Mouse (Mus musculus): ENCODE measurements around the gene Nol11. TPM values are rescaled to one million over a fixed set of nuclear protein-coding genes. Genes with fewer than 3 reads are reported as not detected.

Gene Nol11
- 10 to 100 TPM; 19.0 to 20.7 (median 19.9) TPM for total RNA-seq (2022)

DNA sequence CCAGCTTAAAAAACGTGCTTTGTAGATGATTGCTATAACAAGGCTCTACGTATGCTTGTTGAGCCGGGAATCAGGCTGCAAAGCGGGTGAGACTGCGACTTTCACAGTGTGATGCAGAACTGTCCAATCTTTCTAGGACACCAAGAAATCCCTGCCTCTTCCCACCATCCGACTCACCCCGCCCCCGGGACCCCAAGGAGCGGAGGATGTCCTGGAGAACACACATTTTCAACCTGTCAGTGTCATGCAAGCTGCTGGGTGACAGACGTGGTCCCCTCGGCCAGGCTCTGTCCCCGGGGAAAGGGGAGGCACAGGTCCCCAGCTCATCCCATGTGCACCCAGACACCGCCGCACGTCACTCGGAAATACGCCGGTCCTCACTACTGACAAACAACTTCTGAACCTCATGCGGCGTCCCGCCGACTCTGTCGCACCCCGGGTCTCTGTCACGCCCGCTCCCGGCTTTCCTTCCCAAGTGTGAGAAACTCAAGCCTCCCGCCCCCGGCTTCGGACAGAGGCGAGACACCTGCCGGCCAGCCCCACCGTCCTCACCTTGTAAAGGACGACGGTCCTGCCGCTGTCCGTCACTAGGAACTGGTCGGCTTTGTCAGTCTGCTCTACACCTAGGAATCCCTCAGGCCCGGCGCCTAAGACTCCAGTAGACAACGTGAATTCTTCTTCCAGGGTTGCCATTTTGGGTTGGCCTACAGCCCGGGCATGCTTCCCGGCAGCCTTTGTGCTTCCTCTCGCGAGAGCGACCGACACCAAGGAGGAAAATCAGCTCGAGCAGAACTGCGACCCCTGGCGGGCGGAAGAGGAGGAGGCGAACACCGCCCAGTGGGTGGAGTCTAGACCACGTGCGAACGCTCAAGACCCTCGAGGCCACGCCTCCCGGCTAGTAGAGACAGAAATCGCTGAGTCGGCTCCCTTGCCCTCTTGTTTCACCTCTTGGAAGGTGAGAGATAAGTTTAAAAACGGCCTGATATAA lies at the start of gene Nol11:
Nol11 (minus strand) TSS at position 817 of the 988 bp plus-strand sequence.
- DNase-seq (ENCODE audit: low spot score) = peak; percentile 99

DNA sequence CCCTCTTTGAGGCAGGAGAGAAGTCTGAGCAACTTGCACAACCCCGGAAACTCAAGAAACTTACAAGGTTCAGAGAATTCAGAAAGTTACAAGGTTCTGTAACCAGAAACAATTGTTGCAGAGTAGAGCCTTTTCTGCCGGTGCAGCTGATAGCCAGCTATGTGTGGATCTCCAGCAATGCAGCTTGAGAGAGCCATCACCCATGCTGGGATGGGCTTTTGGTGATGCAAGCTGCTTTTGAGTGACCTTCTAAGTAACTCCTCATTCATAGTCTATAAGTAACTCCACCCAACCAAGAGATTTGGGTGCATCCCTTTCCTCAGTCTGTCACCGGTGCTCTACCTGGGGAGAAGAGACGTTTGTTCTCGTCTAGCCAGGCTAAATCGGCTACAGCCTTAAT lies 49.3 kb upstream of the Nol11 start:
- no peak for DNase-seq (ENCODE audit: low spot score)

DNA sequence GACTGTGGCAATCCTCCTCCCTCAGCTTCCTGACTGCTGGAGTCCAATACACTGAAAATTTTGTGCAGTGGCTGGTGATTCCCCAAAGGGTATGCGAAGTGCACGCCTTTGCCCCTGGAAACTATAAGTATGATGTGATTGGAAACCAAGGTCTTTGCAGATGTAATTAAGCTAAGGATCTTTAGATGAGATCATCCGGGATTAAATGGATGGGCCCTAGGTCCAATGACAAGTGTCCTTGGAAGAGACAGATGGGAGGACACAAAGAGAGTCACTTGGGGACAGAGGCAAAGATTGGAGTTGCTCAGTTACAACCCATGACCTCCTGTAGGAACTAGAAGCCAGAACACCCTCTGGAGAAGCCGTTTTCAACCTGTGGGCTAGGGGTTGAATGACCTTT lies 48.4 kb upstream of the Nol11 start:
- DNase-seq (ENCODE audit: low spot score) = no peak

DNA sequence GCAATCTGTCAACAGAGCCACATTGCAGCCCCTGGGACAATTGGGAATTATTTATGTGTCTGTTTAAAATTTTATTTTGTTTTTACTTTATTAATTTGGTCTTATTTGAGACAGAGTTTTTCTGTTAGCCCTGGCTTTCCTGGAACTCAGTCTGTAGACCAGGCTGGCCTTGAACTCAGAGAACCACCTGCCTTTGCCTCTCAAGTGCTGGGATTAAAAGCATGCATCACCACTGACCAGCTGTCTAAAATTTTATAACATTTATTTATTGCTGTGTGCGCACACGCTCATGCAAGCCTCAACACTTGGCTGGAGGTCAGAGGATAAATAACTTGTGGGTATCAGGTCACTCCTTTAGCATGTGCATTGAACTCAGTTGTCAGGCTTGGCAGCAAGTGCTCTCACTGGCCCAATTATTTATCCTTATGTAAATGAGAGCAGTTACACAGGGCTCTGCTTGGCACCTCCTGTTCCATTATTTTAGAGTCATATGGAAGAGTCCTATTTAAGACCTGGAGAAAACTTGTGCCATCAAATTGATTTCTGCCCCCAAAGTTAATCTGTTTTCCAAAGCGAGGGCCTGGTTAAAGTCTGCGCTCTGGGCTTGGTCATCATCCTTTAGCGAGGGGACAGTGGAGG lies 44.2 kb upstream of the Nol11 start:
- no peak for DNase-seq (ENCODE audit: low spot score)

DNA sequence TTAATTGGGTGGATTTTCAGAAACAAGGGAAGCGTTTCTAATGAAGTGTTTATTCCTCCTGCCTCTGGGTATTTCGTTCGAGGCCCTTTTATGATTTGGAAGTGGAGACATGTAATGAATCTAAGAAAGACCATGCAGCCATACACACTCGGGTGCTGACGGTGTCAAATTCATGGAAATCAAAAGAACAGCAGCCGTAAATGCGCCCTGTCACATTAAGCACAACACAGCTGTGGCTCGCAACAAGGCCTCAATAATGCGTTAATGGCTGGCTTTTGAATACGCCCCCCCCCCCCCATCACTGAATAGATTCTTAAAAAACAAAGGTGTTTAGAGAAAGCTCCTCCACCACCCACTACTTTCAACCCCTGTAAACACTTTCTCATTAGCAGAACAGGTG lies 40.9 kb upstream of the Nol11 start:
- DNase-seq (ENCODE audit: low spot score) = no peak

DNA sequence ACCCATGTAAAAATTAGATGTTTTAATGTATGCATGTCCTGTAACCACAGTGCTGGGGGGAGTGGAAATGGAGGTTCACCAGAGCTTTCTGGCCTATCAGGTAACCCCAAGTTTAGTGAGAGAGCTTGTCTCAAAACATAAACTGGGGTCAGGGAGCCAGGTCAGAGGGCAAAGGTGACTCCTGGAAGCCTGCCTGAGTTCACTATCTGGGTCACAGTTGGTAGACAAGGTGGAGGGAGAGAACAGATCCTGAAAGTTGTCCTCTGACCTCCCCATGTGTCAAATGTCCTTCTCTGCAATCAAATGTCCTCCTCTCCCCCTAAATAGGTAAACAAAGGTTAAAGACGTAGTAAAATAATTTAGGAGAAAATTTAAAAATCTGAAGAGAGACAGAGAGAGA lies 37.2 kb upstream of the Nol11 start:
- no peak for DNase-seq (ENCODE audit: low spot score)

DNA sequence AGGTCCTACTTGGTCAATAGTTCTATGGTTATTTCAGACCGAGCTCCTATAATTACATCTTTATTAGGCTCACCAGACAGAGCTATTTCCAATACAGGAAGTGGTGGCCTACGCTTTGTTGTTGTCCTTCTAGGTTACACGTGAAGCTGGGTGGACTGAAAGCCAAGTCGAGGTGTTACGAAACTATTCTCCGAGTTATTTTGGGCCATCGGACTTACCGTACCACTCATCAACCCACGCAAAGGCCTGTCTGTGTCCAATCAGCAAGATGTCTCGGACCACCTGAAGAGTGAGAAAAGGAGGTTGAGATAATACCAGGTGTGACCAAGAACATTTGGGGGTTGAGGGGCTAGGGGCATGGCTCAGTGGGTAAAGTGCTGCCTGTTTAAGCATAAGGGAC lies 36.8 kb upstream of the Nol11 start:
- DNase-seq (ENCODE audit: low spot score) = peak; percentile 49

DNA sequence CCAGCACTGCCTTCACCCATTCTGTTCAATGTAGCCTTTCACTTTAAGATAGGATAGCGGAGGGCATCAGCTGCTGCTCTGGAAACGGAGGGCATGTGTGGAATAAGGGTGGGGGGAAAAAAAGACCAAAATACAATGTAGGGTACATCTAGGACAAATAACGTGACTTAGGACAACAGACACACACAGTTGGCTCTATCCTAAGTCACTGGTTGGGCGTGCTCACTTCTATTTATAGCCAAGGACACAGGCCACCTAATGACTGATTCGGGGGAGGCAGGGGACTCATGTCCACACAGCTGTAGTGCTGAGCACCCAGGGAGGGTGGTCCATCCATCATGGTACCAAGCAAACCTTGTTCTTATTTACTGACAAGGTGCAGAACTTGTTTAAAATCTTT lies 36.1 kb upstream of the Nol11 start:
- peak; percentile 60 for DNase-seq (ENCODE audit: low spot score)

DNA sequence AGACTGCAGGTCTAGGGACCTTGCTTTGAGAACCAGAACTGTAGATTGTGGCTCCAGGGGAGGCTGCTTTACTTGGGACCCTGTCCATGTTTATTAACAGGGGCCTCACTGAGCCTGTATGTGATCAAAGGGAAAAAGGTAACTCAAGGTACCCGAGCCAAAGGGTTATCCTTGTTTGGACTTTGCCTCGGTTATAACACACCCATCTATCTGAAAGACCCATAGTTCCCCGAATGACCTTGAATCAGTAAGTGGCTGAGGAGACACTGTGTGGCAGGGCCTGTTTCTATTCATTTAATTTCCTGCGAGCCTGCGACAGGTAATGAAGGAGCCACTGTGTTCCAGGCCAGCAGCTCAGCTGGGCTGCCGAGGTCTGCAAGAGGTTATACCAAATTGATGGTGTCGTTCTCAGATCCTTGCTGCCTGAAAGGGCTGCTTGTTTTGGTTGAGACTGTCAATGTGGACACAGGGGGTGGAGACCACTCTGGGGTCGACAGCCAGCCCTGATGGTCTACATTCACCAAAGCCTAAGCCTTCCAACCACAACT lies 34.6 kb upstream of the Nol11 start:
- DNase-seq (ENCODE audit: low spot score) = no peak

DNA sequence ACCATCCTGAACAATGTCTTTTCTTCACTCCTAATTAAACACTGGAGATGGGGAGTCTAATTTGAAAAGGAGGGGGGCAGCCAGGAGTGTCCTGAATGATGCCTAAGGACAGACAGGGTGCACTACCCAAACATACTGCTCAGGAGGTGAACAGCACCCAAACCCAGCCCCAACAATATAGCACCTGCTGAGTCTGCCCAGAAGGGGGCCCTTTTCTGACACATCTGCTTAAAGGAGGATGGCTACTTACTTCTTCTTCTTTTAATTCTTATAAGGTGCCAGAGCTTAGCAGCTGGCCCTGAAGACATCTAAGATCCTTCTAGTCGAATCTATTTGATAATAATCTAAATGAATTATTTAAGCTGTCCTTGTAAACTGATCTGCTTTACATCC lies 34.0 kb upstream of the Nol11 start:
- no peak for DNase-seq (ENCODE audit: low spot score)

DNA sequence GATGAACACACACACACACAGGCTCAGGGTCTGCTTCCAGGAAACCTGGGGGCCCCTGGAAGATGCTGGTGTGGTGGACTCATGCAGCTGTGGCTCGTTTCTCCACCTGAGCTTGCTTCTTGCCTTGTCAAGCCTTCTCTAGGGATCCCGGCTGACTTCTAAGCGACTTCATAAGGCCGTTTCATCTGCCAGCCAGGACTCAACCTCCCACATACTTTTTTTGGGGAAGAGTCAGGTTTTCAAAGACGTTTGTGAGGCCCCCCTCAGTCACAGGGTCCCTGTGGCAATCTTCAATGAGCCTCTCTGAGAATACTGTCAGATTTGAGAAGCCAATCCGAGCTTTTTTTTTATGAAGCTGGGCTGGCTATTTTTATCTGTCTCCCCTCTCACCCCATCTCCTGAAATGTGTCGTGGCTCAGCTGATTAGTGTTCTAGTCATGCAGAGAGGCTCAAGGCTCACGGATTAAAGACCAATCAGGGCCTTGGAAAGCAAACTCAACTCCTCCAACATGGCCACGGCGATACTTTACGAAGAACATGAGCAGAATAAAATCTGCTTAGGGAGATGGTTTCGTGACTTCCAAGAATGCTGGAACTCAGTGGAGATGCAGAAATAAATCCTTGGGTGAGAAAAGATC lies 33.5 kb upstream of the Nol11 start:
- DNase-seq (ENCODE audit: low spot score) = no peak

DNA sequence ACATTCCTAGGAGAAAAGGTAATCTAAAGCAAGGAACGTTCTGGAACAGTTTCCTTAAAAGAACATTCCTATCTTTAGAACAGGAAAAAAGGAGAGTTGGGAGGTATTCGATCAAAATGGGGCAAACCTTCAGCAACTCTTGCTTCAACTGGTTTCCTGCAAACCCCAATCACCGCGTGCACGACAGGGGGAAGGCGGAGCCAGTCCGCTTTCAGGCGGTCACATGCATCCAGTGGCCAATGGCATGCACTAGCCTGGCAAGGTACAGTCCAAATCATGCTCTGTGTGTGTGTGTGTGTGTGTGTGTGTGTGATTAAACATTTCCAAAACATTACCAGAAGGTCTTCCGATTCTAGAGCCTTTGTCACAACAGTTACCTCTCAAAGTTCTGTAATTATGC lies 25.9 kb upstream of the Nol11 start:
- no peak for DNase-seq (ENCODE audit: low spot score)

DNA sequence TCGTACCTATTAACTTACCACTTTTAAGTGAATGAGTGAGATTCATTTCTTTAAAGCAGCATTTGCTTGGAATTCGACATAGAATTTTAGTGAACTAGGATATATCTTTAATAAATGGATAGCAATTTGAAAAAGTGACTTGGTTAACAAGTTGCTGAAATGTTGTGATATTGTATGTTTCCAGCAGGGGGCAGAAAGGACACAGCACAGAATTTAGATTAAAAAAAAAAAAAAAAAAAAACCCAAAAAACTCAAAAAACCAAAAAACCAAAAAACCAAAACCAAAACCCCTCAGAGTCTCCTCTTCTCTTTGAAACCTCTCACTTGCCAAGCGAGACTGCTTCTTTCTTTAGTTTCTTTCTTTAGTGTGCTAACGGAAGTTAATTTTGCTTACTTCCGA lies 24.6 kb upstream of the Nol11 start:
- DNase-seq (ENCODE audit: low spot score) = no peak

DNA sequence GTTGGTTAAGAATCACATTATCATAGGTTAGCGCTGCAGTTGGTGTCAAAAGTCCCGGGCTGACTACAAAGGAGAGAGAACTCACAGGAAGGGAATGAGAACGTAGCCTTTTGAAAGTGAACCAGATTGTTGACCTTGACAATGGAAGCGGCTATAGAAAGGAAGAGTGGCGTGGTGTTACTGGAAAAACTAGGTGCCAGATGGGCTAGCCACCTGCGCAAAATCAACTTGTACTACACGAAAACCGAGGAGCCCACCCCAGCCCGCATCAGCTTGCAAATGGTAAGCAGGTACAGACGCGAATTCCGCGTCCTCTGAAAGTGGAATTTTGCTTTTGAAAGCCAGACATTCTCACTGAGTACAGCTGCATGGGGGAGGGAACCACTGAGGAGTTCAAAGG lies 20.6 kb upstream of the Nol11 start:
- DNase-seq (ENCODE audit: low spot score) = no peak

DNA sequence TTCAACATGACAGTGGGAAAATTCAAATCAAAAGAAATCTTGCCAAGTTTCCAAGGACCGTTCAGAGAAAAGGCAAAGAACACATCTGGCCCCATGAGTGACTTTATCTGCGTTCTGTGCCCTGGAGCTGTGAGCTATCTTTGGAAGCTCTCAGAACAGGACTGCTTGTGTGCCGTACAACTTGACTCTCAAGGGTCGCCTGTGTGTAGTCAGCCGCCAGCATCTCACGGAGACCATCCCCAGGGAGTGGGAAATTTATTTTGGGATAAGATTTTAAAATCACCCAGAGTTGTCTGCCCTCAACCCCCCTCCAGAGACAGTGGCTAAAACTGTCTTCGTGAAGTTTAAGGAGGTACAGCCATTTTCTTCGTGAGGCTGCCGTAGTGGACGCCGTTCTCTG lies 12.6 kb upstream of the Nol11 start:
- peak; percentile 39 for DNase-seq (ENCODE audit: low spot score)

DNA sequence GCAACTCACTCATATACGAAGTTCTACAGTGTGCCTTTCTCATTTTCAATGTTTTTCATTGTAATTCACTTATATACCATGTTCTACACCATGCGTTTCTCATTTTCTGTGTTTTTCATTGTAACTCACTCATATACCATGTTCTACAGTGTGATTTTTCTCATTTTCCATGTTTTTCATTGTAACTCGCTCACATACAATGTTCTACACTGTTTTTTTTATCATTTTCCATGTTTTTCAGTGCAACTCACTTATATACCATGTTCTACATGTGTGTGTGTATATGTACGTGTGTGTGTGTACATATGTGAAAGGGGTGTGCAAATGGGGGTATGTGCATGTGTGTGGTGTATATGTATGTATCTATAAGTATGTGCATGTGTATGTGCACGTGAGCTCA lies 10.1 kb upstream of the Nol11 start:
- DNase-seq (ENCODE audit: low spot score) = no peak

DNA sequence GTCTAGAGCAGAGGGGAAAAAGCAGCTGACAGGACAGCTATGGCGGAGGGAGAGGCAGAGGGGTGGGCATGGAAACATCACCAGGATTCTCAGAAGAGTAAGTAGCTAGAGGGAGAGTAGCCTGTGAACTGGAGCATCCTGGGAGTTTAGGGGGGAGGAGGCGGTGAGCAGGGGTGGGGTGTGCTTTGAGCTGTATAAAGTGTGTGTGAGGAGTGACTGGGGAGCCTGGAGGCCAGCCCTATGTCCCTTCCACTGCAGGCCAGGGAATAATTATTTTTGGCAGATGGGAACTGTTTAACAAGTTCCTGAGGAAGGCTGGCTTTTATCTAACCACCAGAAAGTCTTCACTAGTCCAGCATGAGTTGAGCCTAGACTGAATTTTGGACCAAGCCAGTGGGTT lies 6.2 kb upstream of the Nol11 start:
- DNase-seq (ENCODE audit: low spot score) = peak; percentile 12

DNA sequence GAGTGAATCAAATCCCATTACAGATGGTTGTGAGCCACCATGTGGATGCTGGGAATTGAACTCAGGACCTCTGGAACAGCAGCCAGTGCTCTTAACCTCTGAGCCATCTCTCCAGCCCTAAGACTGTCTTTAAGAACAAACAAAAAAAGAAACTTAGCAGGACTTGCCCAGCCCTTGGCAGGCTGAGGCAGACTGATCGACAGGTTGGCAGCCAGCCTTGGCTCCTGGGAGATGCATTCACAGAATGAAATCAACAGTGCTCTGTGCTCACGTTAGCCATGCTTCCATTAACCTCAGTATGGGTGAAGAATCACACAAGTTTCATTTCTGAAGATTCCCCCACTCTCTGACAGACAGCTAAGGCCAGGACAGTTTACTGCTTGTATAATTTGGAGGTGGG lies 1.2 kb upstream of the Nol11 start:
- peak; percentile 27 for DNase-seq (ENCODE audit: low spot score)

DNA sequence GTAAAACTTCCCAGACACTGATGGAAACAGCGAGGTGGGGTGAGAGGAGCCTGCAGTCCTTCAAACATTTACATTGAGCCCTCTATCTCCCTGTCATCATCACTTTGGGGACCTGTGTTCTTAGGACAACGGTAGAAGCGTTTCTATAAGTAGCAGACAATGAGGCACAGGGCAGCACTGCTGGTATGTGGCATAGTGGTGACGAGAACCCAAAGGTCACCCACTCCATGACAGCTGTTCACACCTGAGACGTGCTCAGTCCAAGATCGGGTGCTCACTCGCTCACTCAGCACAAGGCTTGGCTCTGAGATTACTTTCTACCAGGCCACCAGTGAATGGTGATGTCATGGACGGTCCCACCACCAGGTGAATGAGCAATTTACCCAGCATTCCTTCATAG lies 5.4 kb downstream of the Nol11 start:
- no peak for DNase-seq (ENCODE audit: low spot score)

DNA sequence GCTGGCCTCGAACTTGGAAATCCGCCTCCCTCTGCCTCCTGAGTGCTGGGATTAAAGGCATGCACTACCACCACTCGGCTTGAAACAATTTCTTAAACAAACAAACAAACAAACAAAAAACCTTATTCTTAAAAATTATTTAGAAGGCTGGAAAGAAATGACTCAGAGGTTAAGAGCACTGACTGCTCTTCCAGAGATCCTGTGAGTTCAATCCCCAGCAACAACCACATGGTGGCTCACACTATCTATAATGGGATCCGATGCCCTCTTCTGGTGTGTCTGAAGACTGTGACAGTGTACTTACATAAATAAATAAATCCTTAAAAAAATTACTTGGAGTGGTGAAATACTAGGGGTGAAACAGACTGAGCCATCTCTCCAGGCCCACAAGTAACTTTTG lies 28.0 kb downstream of the Nol11 start:
- no peak for DNase-seq (ENCODE audit: low spot score)

DNA sequence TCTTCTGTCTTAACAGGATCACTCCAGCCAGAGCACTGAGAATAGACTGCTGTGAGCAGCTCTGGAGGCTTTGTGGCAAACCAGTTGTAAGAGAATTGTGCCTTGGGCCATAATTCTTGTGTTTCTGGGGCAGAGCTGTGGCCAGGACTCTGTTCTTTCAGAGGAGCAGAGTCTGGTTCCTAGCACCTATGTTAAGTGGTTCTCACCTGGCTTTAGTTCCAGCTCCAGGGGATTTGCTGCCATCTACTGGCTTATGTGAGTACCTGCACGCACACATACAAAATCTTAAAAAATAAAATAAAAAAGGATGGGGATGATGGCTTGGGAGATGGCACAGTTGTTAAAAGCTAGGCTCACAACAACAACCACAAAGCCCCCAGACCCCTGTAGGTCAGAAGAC lies 30.1 kb downstream of the Nol11 start:
- no peak for DNase-seq (ENCODE audit: low spot score)

DNA sequence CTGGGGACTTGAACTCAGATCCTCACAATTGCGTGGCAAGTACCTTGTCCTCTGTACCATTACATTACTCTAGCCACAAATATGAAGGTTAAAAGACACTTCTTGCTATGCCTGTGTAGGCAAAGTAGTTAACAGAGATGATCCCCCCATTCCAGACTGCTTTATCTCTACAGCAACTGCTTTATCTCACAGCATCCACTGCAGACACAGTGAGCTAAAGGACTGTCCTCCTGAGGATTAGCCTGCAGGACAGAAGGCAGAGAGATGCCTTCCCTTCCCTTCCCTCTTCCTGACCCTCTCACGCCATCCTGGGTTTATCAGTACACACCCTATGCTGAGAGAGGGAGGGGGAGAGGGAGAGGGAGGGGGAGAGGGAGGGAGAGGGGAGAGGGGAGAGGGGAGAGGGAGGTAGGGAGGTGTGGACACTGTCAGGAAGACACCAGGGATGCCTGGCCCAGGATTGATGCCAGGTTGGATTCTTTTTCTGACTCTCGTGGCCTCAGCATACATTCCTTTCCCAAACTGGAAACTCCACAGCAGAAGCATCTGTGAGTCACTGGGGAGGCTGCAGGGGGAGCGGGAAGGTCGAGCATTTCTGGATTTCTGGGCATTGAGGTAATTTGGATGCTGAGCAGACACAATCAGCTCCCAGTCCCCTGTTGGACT lies 32.1 kb downstream of the Nol11 start:
- no peak for DNase-seq (ENCODE audit: low spot score)
